Mouse (Mus musculus) frontal cortex, postnatal 36 days (tissue): ENCODE data around the gene A730061H03Rik.

Experiments used
- DNase-seq, 2 experiments: peaks; one replicate each; pipeline ENCODE4 v3.0.0; 2022; ENCODE audit warnings: low spot score in 2 of 2

Gene A730061H03Rik

GRCm38 (mm10) chr14:55560202-55561073, at the start of gene A730061H03Rik:
A730061H03Rik (minus strand) TSS chr14:55560406.
- DNase-seq: peak; percentile 98 to 99

GRCm38 (mm10) chr14:55608339-55608738, 48.1 kb upstream of the A730061H03Rik start:
- DNase-seq: no peak

DNA sequence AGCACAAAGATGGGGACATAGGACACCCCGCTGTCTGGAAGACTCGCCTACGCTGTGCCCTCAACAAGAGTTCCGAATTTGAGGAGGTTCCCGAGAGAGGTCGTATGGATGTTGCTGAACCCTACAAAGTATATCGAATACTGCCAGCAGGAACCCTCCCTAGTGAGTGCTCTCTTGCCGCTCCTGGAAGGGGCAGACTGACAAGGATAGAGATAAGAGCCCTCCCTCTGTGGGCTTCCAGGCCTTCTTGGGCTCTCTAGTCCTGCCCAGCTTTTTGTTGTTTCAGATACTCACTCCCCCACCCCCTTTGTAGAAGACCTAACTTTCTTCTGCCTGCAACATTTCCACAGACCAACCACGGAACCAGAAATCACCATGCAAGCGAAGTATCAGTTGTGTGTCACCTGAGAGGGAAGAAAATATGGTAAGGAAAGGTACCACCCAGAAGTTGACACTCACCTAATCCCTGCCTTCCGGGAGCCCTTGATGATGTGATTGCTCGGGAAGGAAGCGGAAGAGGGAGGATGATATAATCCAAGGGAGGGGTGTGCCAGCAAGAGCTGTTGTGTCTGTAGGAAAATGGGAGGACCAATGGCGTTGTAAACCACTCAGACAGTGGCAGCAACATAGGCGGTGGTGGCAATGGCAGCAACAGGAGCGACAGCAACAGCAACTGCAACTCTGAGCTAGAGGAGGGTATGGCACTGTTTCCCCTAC, 45.7 kb upstream of the A730061H03Rik start:
- DNase-seq: no peak

GRCm38 (mm10) chr14:55604823-55605222, 44.6 kb upstream of the A730061H03Rik start:
- no peak for DNase-seq

DNA sequence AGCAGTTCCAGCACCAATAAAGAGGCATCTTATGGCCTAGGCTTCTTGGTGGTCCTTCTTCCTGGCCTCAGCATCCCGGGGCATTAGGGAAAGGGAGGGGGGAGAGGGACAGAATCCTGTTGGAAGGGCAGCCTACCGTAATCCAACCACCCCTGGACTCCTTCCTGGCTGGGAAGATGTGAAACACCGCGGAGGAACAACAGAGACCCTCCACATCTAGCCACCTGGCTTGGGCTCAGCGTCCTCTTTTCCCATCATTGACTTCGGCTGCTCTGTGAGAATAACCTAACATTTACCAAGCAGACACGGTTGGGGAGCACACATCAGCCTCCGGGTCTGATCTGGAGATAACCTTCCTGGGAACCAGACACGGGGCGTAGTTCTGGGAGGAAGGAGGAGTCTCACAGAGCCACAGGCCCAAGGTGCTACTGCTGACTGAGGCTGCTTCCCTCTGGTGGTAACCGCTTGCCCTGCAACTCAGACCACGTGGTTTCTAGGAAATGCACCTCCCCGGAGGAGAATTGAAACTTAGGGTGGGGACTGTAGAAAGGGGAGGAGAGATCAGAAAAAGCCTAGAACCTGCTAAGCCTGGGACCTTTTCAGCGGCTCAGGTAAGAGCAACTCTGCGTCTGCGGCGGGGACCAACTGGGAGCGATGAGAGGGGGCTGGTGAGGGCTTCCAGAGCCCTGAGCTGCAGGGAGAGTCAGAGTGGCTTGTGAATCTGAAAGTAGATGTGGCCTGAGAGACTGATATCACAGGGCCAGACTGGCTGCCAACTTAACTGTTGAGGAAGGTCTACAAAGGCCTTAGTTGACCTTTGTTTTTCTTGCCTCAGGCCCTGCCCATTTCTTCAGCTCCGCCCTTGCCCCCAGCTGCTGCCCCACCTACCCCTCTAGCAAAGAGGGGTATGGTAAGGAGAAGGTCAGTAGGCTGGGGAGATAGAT, 43.7 kb upstream of the A730061H03Rik start:
- DNase-seq: peak; percentile 76 to 87

DNA sequence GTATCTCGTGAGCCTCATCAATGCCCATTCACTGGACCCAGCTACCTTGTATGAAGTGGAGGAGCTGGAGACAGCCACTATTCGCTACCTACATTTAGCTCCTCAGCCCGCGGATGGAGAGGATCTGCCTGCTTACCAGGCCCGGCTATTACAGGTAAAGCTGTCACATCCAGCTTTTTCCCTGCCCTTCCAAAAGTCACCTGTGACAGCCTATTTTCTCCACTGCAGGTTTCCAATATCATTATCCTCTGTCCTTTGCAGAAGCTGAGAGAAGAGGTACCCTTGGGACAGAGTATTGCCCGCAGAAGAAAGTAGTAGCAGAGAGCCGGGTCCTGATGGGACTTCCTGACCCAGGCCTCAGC, 43.0 kb upstream of the A730061H03Rik start, which contains the start of gene Irf9:
Gene Irf9, plus strand, starts transcription at position 301 of the 362 bp plus-strand sequence.
- DNase-seq: no peak

DNA sequence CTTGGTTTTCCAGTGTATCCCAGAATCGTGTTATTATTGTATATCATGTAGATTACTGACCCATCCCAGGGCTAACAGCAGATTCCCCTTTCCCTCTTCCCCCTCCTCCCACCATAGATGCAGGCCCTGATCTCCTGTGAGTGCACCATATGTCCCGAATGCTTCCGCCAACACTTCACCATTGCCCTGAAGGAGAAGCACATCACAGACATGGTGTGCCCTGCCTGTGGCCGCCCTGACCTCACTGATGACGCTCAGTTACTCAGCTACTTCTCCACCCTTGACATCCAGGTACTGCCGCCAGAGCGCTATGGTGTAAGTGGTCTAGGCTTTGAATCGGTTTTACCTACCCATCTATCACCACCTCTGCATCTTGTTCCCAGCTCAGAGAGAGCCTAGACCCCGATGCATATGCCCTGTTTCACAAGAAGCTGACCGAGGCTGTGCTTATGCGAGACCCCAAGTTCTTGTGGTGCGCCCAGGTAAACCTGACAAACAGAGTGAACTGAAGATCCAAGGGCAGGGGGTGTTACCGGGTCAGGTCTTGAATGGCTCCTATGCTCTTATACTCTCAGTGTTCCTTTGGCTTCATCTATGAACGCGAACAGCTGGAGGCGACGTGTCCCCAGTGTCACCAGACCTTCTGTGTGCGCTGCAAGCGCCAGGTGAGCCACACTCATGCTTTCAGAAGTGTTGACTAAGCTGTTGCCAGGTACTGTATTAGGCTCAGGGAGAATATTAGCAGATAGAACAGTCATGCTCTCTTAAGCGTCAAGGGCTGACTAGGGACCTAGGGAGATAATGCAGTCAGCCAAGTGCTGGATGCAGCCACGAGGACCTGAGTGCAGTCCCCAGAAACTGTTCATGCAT, 38.5 kb upstream of the A730061H03Rik start:
- DNase-seq: no peak

- no peak for DNase-seq
Observed at GRCm38 (mm10) chr14:55596036-55596690, 36.0 kb upstream of the A730061H03Rik start.

GRCm38 (mm10) chr14:55592226-55592625, 32.0 kb upstream of the A730061H03Rik start:
- no peak for DNase-seq

GRCm38 (mm10) chr14:55591331-55591891, 31.2 kb upstream of the A730061H03Rik start, which contains the start of gene Rnf31:
Rnf31 (plus strand) TSS chr14:55591708.
- DNase-seq: peak; percentile 93 to 96

DNA sequence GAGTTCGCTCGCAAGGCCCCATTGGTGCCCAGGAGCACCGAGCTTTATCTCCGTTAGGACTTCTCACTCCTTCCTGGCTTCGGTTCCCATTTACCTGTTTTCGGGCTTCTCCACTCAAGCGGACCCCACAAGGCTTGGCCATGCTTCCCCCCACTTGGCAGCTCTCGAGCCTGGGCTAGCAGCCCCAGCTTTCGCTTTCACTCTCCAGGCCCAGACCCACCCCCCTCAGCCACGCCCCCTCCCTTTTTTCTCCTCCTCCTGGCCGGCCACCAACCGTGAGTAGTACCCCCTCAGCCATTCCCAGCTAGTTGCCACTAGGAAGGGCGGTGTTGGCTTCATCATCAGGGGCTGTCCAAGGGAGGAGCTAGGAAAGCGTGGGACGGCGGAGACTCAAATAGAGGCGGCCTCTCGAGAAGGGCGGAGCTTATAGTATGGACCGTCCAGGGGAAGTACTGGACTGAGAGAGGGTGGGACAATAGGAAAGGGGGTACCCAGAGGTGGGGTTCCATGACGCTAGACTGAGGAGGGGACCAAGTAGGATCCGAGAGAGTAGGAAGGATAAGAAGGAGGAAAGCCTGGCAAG, 30.6 kb upstream of the A730061H03Rik start, which contains the start of gene Psme2:
Gene Psme2, minus strand, starts transcription at position 366 of the 583 bp plus-strand sequence.
- DNase-seq: peak; percentile 90 to 93

DNA sequence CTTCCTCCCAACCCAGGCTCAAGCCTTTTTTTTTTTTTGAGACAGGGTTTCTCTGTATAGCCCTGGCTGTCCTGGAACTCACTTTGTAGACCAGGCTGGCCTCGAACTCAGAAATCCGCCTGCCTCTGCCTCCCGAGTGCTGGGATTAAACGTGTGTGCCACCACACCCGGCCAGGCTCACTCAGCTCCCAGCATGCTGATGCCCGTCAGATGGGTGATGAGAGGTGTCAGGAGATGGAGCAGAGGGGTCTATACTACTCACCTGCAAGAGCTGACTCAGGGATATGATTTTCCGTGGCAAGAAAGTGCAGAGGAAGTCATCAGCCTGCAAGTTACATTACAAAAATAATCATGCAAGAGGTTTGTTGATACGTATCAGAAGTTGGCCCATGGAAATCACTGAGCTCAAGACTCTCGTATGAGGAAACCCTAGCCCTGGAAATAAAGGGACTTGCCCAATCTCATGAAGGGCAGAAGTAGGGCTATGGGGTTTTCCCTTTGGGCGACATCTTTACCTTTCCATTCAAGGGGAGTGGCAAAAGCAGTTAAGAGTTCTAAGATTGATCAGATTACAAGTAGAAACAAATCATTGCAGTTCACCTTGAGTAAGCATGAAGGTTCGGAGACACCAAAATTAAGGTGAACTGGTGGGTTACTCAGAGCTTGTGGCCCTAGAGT, 29.7 kb upstream of the A730061H03Rik start:
- DNase-seq: no peak

DNA sequence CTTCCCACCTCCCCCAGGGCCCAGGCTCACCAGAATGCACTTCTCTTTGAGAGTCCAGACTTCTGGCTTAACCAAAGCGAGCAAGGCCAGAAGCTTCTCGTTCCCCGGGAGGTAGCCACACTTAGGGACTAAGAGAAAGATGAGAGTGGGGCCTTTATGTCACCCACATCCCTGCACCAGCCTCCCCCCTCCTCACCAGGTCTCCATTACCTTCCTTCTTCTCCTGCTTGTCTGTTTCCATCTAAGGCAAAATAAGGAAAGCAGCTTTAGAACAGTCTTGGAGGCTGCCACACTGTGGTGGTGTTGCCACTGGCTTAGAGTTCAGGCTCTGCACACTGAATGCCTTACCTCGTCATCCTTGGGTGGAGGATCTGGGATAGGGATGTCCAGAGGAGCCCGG, 29.1 kb upstream of the A730061H03Rik start:
- DNase-seq: no peak

GRCm38 (mm10) chr14:55586149-55586548, 25.9 kb upstream of the A730061H03Rik start:
- no peak for DNase-seq

- DNase-seq: no peak
Observed at GRCm38 (mm10) chr14:55585566-55585960, 25.4 kb upstream of the A730061H03Rik start.

- DNase-seq: peak; percentile 64 to 67
Observed at GRCm38 (mm10) chr14:55584702-55585565, 24.7 kb upstream of the A730061H03Rik start, which contains the start of gene Emc9. Emc9 (minus strand) TSS chr14:55585302.

GRCm38 (mm10) chr14:55584303-55584701, 24.1 kb upstream of the A730061H03Rik start:
- no peak for DNase-seq
